Mouse (Mus musculus) midbrain, embryonic 12.5 days (tissue): ENCODE measurements at regions not wholly inside any gene's neighbourhood (a gene's known extent, or its start where the extent isn't known, plus 50 kb on each side); places are given as distances from the start of the nearest gene placed in this dataset.

Source experiments
- ATAC-seq: fragments of 200-750 bp; cut with Nextera tagmentation; 2 replicates; pipeline ENCODE4 v1.8.0; 2017; ENCODE audit warnings: low read depth, moderate TSS enrichment, moderate library complexity; ENCODE audit not compliant: low FRiP score
- H3K27ac ChIP-seq: fragments of 300-500 bp; sonication (generic); replicated peaks from 2 replicates; pipeline ENCODE4 v1.5.1; 2016; ENCODE audit warnings: mild to moderate bottlenecking
- H3K27me3 ChIP-seq: fragments of 300-500 bp; sonication (generic); 2 replicates; pipeline ENCODE4 v1.6.1; 2016; ENCODE audit warnings: mild to moderate bottlenecking
- H3K36me3 ChIP-seq: fragments of 300-500 bp; sonication (generic); 2 replicates; pipeline ENCODE4 v1.6.1; 2016
- H3K4me1 ChIP-seq: fragments of 300-500 bp; sonication (generic); 2 replicates; pipeline ENCODE4 v1.6.1; 2016
- H3K4me2 ChIP-seq: fragments of 300-500 bp; sonication (generic); replicated peaks from 2 replicates; pipeline ENCODE4 v1.6.1; 2016; ENCODE audit warnings: mild to moderate bottlenecking, moderate library complexity
- H3K4me3 ChIP-seq: fragments of 300-500 bp; sonication (generic); 2 replicates; pipeline ENCODE4 v1.5.1; 2016; ENCODE audit warnings: mild to moderate bottlenecking
- H3K9ac ChIP-seq: fragments of 300-500 bp; sonication (generic); replicated peaks from 2 replicates; pipeline ENCODE4 v1.6.1; 2016; ENCODE audit warnings: mild to moderate bottlenecking, moderate library complexity
- H3K9me3 ChIP-seq: fragments of 300-500 bp; sonication (generic); 2 replicates; pipeline ENCODE4 v1.6.1; 2016; ENCODE audit warnings: mild to moderate bottlenecking
- whole genome bisulfite sequencing: fragments of 180-500 bp; shearing (Covaris S2); methylation state at CpG from one replicate; pipeline ENCODE4 v1.1.7; 2016; 5-methylcytosine and 5-hydroxymethylcytosine counted together

DNA sequence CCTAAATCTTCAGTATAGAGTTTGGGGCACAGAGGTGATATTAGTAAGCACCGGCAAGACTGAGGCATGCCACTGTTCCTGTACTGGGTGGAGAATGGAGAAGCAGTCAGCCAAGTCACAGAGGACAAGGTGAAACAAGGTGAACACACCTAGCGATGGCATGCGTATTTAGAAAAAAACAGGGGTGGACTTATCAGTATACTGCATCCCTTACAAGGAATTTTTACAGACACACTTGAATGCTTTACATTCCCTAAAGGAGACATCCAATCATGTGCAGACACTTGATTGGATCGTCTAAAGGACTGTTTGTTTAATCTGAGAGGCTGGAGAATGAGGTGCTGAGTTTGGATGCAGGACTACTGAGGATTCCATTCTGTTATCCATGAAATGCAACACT lies 1893.4 kb upstream of the Lrrc6 start:
- Histone ChIP-seq H3K36me3 (no peaks in the 10 kb centered on the region), H3K27ac (no peak overlapping the region), H3K4me2 (no peak overlapping the region), H3K9me3 (no peaks in the 10 kb centered on the region), H3K9ac (no peak overlapping the region), H3K27me3 (no peaks in the 10 kb centered on the region), H3K4me3 (no peak overlapping the region), H3K4me1 (no peaks in the 10 kb centered on the region)
- 92% methylated on average over 4 of the region's 4 CpGs for WGBS
- ATAC-seq: no peak

DNA sequence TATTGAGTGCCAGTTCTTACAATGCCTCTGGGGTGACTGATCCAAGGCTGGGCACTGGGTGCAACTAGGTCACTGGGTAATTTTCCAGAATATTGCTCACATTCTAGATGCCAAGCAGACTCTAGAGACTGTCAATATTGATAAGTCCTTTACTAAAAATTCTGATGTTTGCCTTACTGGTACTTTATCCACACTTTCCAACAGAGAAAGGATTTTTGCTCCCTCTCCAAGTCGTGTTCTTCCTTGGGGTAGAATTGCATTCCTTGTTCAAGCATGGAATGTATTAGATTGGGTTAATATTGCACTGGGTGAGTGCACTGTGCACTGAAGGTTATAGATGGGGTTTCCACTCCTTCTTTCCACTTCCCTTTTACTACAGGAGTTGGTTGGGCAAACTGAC lies 1891.0 kb upstream of the Lrrc6 start:
- H3K4me1 ChIP-seq: no peaks in the 10 kb centered on the region
- H3K27me3 ChIP-seq: no peaks in the 10 kb centered on the region
- H3K36me3 ChIP-seq: no peaks in the 10 kb centered on the region
- no peak overlapping the region for H3K4me2 ChIP-seq
- no peaks in the 10 kb centered on the region for H3K9me3 ChIP-seq
- no peak overlapping the region for H3K4me3 ChIP-seq
- H3K9ac ChIP-seq: no peak overlapping the region
- 50% methylated on average over 1 of the region's 1 CpGs for WGBS
- no peak for ATAC-seq
- H3K27ac ChIP-seq: no peak overlapping the region

DNA sequence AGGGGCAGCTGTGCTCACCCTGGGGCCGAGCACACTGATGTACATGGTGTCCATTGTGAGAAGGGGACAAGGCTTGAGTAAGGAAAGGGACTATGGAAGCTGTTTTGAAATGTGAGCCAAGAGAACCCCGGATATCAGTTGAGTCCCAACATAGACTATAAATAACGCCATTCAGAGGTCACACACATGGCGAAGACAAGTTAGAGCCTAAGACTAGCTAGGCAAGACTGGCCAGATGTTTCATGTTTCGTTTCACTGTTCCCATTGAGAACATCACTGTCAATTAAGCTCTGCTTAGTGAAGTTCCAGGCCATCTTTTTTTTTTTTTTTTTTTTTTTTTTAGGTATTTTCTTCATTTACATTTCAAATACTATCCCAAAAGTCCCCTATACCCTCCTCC lies 1889.1 kb upstream of the Lrrc6 start:
- Histone ChIP-seq H3K4me3 (no peak overlapping the region), H3K27ac (no peak overlapping the region), H3K4me2 (no peak overlapping the region), H3K36me3 (no peaks in the 10 kb centered on the region), H3K9me3 (no peaks in the 10 kb centered on the region), H3K9ac (no peak overlapping the region), H3K4me1 (no peaks in the 10 kb centered on the region; the same call in 1 of the 2 replicates), H3K27me3 (no peaks in the 10 kb centered on the region)
- ATAC-seq: no peak
- 87% methylated on average over 5 of the region's 5 CpGs for WGBS

DNA sequence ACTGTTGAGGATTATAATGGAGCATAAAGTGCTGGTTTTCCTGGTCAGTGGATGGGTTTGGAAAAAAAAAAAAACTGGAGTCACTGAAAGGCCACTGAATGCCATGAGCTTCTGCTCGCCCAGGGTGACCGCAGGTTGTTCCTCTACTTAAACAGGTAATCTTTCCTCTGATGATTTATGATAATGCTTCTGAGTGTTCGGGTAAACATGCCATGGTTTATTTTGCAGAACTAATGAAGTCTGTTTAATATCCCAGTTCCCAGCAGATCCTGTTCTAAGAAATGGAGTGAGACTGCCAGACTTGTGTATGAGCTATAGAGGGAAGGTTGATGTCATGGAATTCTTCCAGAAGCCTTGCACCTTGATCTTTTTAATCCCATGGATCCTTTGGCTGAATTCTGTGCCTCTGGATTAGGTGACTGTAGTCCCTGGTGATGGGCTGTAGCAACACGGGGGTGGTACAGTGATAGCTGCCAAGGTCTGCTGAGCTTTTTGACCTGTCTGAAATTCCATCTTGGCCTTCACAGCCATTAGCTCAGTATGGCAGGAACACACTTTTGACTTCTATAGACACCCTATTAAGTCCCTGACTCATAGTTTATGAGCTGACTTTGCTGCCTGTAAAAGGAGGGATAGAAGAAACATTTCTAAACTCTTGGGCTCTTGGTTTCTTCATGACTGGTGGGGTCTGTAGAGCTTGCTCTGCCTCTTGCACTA lies 1886.8 kb upstream of the Lrrc6 start:
- no peaks in the 10 kb centered on the region; the same call in 1 of the 2 replicates for H3K4me1 ChIP-seq
- H3K9ac ChIP-seq: no peak overlapping the region
- H3K9me3 ChIP-seq: no peaks in the 10 kb centered on the region
- H3K4me2 ChIP-seq: no peak overlapping the region
- no peaks in the 10 kb centered on the region for H3K27me3 ChIP-seq
- no peak overlapping the region for H3K4me3 ChIP-seq
- no peaks in the 10 kb centered on the region for H3K36me3 ChIP-seq
- WGBS: 93% methylated on average over 4 of the region's 4 CpGs
- ATAC-seq: no peak
- no peak overlapping the region for H3K27ac ChIP-seq

DNA sequence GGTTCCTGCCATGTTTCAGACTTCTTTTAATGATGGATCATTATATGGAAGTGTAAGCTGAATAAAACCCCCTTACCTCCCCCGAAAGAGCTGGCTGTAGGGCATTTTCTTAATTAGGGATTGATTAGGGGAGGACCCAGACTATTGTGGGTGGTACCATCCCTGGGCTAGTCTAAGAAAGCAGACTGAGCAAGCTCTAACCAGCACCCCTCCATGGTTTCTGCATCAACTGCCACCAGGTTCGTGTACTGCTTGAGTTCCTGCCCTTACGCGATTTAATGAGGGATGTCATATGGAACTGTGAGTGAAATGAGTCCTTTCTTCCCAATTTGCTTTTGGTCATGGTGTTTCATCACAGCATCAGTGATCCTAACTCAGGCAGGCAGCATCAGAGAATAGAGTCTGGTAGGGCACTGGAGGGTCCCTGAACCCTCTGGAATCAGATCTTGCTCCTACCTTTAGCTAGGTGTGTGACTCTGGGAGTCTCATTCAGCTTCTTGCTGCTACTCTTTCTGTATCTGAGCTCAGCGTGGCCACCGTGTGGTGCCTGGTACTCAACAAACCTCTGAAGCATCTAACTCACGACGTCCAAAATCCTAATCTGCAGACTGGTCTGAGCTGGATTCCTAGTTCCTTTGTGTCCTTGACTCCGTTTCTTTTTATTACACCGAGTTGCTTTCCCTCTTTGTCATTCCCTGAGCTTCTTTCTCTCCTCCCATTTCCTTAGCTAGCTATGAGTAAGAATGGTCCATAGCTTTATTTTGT lies 1884.0 kb upstream of the Lrrc6 start:
- H3K4me1 ChIP-seq: no peaks in the 10 kb centered on the region; the same call in 1 of the 2 replicates
- H3K36me3 ChIP-seq: no peaks in the 10 kb centered on the region
- H3K27me3 ChIP-seq: no peaks in the 10 kb centered on the region
- WGBS: 52% methylated on average over 10 of the region's 10 CpGs
- ATAC-seq: peak; percentile 75
- H3K9ac ChIP-seq: no peak overlapping the region
- H3K4me2 ChIP-seq: no peak overlapping the region
- H3K9me3 ChIP-seq: no peaks in the 10 kb centered on the region
- no peak overlapping the region for H3K4me3 ChIP-seq
- no peak overlapping the region for H3K27ac ChIP-seq

DNA sequence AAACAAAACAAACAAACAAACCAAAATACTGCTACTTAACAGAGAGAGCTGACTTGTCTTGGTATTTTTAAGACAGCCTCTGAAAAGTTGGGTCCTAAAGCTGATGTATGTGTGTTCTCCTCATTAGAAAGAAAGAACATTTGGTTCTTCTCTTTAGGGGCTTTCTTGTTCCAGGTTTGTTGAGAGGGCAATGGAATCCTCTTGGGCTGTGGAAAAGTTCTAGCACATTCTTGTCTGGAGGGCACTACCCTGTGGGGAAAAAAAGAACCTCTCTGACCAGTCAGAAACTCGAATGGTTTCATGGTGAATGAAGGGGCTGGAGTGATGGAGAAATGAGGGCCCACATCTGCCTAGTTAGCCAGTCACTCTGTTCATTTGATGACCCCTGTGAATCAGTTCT lies 1874.5 kb upstream of the Lrrc6 start:
- Histone ChIP-seq H3K9ac (no peak overlapping the region), H3K4me2 (no peak overlapping the region), H3K9me3 (no peaks in the 10 kb centered on the region), H3K27me3 (no peaks in the 10 kb centered on the region), H3K4me3 (no peak overlapping the region), H3K4me1 (no peaks in the 10 kb centered on the region), H3K27ac (no peak overlapping the region), H3K36me3 (no peaks in the 10 kb centered on the region)
- no peak for ATAC-seq
- WGBS: 50% methylated on average over 1 of the region's 1 CpGs

DNA sequence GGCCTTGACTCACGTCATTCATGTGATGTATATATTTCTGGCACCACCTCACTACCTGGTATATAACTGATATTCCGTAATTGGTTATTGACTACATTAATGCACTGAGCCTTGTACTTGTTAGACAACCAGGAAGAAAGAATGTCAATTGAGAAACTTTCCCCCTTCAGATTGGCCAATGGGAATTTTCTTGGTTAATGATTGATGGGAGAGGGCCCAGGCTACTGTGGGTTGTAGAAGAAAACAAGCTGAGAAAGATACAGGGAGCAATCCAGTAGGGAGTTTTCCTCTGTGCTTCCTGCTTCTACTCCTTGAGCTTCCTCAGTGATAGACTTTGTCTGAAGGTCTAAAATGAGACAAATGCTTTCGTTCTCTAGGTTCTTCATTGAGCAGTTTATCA lies 1866.1 kb upstream of the Lrrc6 start:
- Histone ChIP-seq H3K4me3 (no peak overlapping the region), H3K4me2 (no peak overlapping the region), H3K27me3 (no peaks in the 10 kb centered on the region), H3K9ac (no peak overlapping the region), H3K9me3 (no peaks in the 10 kb centered on the region), H3K36me3 (no peaks in the 10 kb centered on the region), H3K4me1 (peaks cover 3% of the 10 kb centered on the region), H3K27ac (no peak overlapping the region)
- ATAC-seq: no peak
- 88% methylated on average over 3 of the region's 3 CpGs for WGBS

DNA sequence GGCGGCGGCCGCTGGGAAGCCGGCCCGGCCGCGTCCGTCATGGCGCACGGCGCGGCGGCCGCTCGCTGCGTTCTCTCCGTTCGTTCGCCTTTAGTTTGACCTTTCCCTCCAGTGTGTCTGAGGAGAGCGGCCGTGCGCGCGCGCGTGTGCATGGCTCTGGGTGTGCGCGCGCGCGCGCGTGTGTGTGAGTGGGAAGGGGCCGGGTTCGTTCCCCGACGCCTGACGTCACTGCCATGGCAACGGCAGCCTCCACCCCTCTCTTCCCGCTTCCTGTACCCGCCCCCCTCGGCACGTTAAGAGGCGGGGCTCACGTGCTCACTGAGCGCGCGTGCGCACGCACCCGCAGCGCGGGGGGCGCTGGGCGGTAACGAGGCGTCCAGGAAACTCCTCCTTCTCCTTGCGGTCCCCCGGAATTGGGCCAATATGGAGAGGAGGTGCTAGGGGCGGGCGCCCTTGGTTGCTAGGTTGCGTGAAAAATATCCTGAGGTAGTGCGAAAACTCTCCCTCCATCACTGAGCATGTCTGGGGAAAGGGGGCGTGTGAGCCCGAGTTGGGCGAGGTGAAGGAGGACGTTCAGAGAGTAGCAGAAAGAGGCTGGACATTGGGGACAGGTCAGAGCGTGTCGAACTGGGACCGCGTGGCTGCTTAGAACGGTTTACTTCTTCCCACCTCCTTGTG lies 1862.5 kb upstream of the Lrrc6 start:
- H3K27me3 ChIP-seq: no peaks in the 10 kb centered on the region
- WGBS: under 1% methylated on average over 57 of the region's 72 CpGs

DNA sequence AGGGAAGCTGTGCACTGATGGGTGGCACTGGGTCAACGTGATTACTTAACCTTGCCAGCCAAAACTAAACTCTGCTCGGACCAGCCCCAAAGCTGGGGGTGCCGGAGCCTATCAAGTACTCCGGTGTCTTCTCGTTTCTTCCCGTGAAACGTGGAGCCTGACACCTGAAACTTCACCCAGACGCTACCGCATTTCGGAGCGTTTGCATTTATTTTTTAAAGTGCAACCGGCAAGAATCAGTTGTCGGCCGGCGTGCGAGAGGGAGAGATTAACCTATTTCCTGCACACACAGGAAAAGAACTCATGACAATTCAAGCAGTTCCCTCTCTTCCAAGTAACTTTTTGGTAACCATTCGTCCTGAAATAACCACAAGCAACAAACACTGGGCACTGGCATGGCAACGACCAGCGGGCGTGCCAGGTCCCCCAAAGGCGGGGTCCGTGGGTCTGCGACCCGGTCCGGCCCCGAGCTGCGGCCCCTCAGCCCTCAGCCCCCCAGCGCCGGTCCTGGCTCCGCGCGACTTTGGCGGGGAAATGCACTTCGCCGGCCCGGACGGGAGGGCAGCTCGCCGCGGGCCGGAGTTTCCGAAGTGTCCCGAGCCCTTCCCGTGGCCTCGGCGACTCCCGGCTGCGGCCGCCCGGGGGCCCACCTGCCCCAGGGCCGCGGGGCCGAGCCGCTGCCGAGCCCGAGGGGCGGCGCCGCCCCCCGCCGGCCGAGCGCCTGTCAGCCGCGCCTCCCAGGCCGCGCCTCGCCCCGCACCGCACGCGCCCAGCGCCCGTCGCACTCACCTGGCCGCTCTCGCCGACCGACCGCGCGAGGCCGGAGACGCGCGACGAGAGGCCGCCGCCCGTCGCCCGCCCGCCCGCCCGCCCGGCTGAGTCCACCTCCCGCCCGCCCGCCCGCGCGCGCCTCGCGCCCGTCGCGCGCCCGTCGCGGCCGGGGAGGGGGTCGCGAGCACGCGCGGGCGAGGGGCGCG lies 1861.7 kb upstream of the Lrrc6 start:
- peak overlapping the region; percentile 87 for H3K27ac ChIP-seq
- H3K36me3 ChIP-seq: no peaks in the 10 kb centered on the region
- H3K4me3 ChIP-seq: peak overlapping the region; percentile 91
- H3K9me3 ChIP-seq: no peaks in the 10 kb centered on the region
- peak overlapping the region; percentile 84 for H3K4me2 ChIP-seq
- peak; percentile 68 for ATAC-seq
- WGBS: under 1% methylated on average over 56 of the region's 121 CpGs
- H3K4me1 ChIP-seq: peaks cover 13% of the 10 kb centered on the region
- peak overlapping the region; percentile 86 for H3K9ac ChIP-seq
- no peaks in the 10 kb centered on the region for H3K27me3 ChIP-seq

More for the DNA sequence above, 1862.5 kb upstream of the Lrrc6 start:
- Histone ChIP-seq H3K36me3 (no peaks in the 10 kb centered on the region), H3K4me1 (peaks cover 13% of the 10 kb centered on the region), H3K9me3 (no peaks in the 10 kb centered on the region), H3K9ac (peak overlapping the region; percentile 86), H3K4me2 (peak overlapping the region; percentile 57), H3K4me3 (peak overlapping the region; percentile 91), H3K27ac (peak overlapping the region; percentile 87)
- ATAC-seq: peak; percentile 96

DNA sequence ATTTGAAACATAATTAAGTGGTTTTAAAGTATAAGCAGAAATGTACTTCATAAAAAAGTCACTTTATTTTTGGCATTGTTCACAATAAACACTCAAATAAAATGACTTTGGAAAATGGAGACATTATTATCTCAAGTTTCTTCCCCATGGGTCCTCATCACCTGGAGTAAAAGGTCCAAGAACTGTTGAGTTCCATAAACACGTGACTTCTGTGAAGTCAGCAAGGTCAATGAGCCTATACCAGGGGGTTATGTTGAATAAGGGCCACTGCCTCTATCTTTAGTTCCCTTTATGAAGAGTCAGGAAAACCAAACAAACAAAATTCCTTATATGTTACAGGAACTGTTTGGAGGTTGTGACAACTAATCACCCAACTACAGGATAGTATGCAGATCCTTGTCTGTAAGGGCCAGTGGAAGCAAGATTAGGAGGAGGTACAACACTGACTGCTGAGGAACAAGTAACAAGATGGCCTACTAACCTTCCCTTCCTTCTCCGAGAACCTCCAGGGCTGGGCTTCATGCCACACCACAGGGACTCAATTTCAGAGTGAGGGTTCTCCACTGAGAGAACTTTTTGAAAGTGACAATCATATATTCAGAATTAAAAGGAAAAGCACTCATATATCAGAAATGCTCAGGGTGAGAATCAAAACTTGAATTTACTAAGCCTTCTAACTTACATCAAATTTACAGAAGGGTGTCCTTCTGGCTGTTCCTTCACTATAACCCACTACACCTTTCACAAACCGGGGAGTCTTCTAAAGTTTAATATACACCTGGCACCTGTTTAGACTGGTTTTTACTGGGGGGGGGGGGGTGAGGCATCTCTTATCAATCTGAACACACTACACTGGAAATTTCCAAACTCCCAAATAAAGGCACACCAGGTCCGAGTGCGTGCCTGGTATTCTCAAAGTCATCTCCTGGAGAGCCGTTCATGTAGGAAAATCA lies 1860.5 kb upstream of the Lrrc6 start:
- 49% methylated on average over 6 of the region's 6 CpGs for WGBS
- peak overlapping the region; percentile 86; the same call in 1 of the 2 replicates for H3K9ac ChIP-seq

More for the DNA sequence above, 1860.5 kb upstream of the Lrrc6 start:
- Histone ChIP-seq H3K4me1 (peaks cover 13% of the 10 kb centered on the region), H3K27ac (no peak overlapping the region), H3K27me3 (no peaks in the 10 kb centered on the region), H3K4me3 (peak overlapping the region; percentile 91), H3K4me2 (peak overlapping the region; percentile 84), H3K9me3 (no peaks in the 10 kb centered on the region), H3K36me3 (no peaks in the 10 kb centered on the region)
- no peak for ATAC-seq
